Comparison of ENCODE assay signal across 8 mouse cellular contexts in the genomic region with DNA sequence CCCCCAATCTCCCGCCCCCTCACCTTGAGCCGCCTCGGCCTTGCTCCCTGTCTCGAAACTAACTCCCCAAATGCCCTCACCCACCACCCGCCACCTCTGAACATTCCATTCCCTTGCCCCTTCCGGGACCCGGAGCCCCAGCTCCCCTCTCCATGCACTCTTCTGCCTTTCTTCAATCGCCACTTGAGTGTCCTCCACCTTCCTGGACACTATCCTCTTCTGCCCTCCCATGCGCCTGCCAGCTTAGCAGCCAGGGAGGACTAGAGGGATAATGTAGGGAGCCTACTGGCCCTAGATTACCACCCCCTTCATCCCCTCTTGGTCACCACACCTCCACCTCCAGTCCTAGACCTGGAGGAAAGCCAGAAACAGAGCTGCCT.
DNase-seq lines count a peak whose midpoint lies in the region; ATAC-seq and TF ChIP-seq lines count a peak whose summit lies in the region.

No protein-coding gene starts in this region.

- ATAC-seq in forebrain, embryonic 14.5 days, result peak; percentile 19; the same call in 1 of the 2 replicates
- no peak for ATAC-seq in liver, embryonic 12.5 days

- H3K9ac ChIP-seq in heart, adult 2 months (ENCODE audit: low read depth, low read length), result peak overlapping the region; percentile 70
- H3K9ac ChIP-seq in forebrain, embryonic 14.5 days (ENCODE audit: low read length), result peak overlapping the region; percentile 63
- no peak overlapping the region for H3K9ac ChIP-seq in liver, embryonic 12.5 days

- DNase-seq in heart, adult 2 months, result no peak
- no peak for DNase-seq in heart, postnatal 25 days (ENCODE audit: low spot score)
- no peak for DNase-seq in forebrain, embryonic 14.5 days (ENCODE audit: low spot score)
- DNase-seq in thymus, adult 18-20 months, result no peak
- no peak for DNase-seq in urinary bladder, postnatal 36 days (ENCODE audit: low spot score in 2 of 2)
- DNase-seq in right cerebral cortex, postnatal 25 days, result no peak

- peak overlapping the region; percentile 58 for H3K4me2 ChIP-seq in forebrain, embryonic 14.5 days (ENCODE audit: low read length)
- H3K4me2 ChIP-seq in liver, embryonic 12.5 days, result peak overlapping the region; percentile 73

- peaks cover 7% of the 10 kb centered on the region for H3K4me1 ChIP-seq in heart, adult 2 months (ENCODE audit: control insufficient read depth, insufficient read depth, low read length)
- peaks cover 8% of the 10 kb centered on the region; the same call in 1 of the 2 replicates for H3K4me1 ChIP-seq in forebrain, embryonic 14.5 days (ENCODE audit: control insufficient read depth, insufficient read depth, low read length)
- H3K4me1 ChIP-seq in liver, embryonic 12.5 days, result peaks cover 15% of the 10 kb centered on the region

- no peaks in the 10 kb centered on the region for H3K79me2 ChIP-seq in heart, adult 2 months (replicated peaks; ENCODE audit: control insufficient read depth, insufficient read depth, low read length)
- H3K79me2 ChIP-seq in C2C12 (ENCODE audit: control insufficient read depth, insufficient read depth), result no peaks in the 10 kb centered on the region

- 0 out of 2 replicates have a peak overlapping the region, but pooled peaks have one; percentile 17 for H3K27ac ChIP-seq in heart, adult 2 months
- H3K27ac ChIP-seq in forebrain, embryonic 14.5 days (ENCODE audit: low read depth, low read length), result peak overlapping the region; percentile 81
- no peak overlapping the region for H3K27ac ChIP-seq in liver, embryonic 12.5 days

- H3K9me3 ChIP-seq in forebrain, embryonic 14.5 days (replicated peaks; ENCODE audit: control insufficient read depth, low read length), result no peaks in the 10 kb centered on the region
- no peaks in the 10 kb centered on the region for H3K9me3 ChIP-seq in liver, embryonic 12.5 days (replicated peaks)

- TF ChIP-seq POLR2A in heart, adult 2 months (IDR thresholded peaks at IDR 0.05; ENCODE audit: insufficient read depth, low read depth, low read length), result no peak

- TF ChIP-seq EP300 in heart, adult 2 months (IDR thresholded peaks at IDR 0.05; ENCODE audit: insufficient read depth, low read depth, low read length), result no peak

- no peak for TF ChIP-seq CTCF in heart, adult 2 months (IDR thresholded peaks at IDR 0.05)
- TF ChIP-seq CTCF in C2C12 (IDR thresholded peaks at IDR 0.05; ENCODE audit: control insufficient read depth, insufficient read depth, insufficient read length), result no peak

- peak overlapping the region; percentile 45 for H3K4me3 ChIP-seq in heart, adult 2 months
- no peak overlapping the region for H3K4me3 ChIP-seq in C2C12 (ENCODE audit: insufficient read depth, poor library complexity, severe bottlenecking)
- peak overlapping the region; percentile 31 for H3K4me3 ChIP-seq in forebrain, embryonic 14.5 days (ENCODE audit: low read depth, low read length)
- peak overlapping the region; percentile 46 for H3K4me3 ChIP-seq in liver, embryonic 12.5 days

- H3ac ChIP-seq in C2C12 (ENCODE audit: control insufficient read depth, insufficient read length, low read depth), result peak overlapping the region; percentile 10

- intact Hi-C loops in heart, adult 2 months (cut with DNase I), result loop anchor here (10.0 kb wide), 3 partner anchors 173 to 347 kb away; no protein-coding TSS in a partner anchor
- intact Hi-C loops in heart, postnatal 25 days (cut with DNase I), result loop anchor here (5.0 to 10.0 kb wide), 4 partner anchors 143 to 444 kb away; no protein-coding TSS in a partner anchor

- no peaks in the 10 kb centered on the region for H3K79me3 ChIP-seq in C2C12 (ENCODE audit: low read depth)

- H3K36me3 ChIP-seq in heart, adult 2 months (ENCODE audit: control insufficient read depth, insufficient read depth, low read length), result no peaks in the 10 kb centered on the region
- no peaks in the 10 kb centered on the region for H3K36me3 ChIP-seq in C2C12 (ENCODE audit: control insufficient read depth, insufficient read depth)
- no peaks in the 10 kb centered on the region for H3K36me3 ChIP-seq in forebrain, embryonic 14.5 days (ENCODE audit: control insufficient read depth, insufficient read depth, low read length)
- no peaks in the 10 kb centered on the region for H3K36me3 ChIP-seq in liver, embryonic 12.5 days

- 11% methylated on average over 9 of the region's 9 CpGs for WGBS in heart, adult 2 months
- WGBS in forebrain, embryonic 14.5 days, result 13% methylated on average over 9 of the region's 9 CpGs
- 15% methylated on average over 5 of the region's 9 CpGs for WGBS in liver, embryonic 12.5 days (ENCODE audit: insufficient replicate concordance)

- no peaks in the 10 kb centered on the region for H3K27me3 ChIP-seq in heart, adult 2 months (ENCODE audit: control insufficient read depth, insufficient read depth, low read length)
- no peaks in the 10 kb centered on the region for H3K27me3 ChIP-seq in C2C12 (ENCODE audit: control insufficient read depth, insufficient read depth, insufficient read length)
- H3K27me3 ChIP-seq in forebrain, embryonic 14.5 days (replicated peaks; ENCODE audit: control insufficient read depth, insufficient read depth, low read length), result 0 out of 2 replicates have a peak, but pooled peaks cover 10% of the 10 kb centered on the region
- H3K27me3 ChIP-seq in liver, embryonic 12.5 days (replicated peaks), result peaks cover 76% of the 10 kb centered on the region

TF ChIP-seq in C2C12, 6 proteins besides CTCF, POLR2A, EP300 and RAD21:
- TF ChIP-seq CEBPB (IDR thresholded peaks at IDR 0.05; ENCODE audit: low read depth) (no peak), MAX (IDR thresholded peaks at IDR 0.05) (no peak), MYOD1 (IDR thresholded peaks at IDR 0.05; ENCODE audit: control insufficient read depth, insufficient read length, low read depth) (no peak), USF1 (IDR thresholded peaks at IDR 0.05; ENCODE audit: low read depth) (no peak), FOSL1 (IDR thresholded peaks at IDR 0.05; ENCODE audit: insufficient read depth, low read length, poor library complexity, severe bottlenecking) (no peak), MYOG (IDR thresholded peaks at IDR 0.05; ENCODE audit: control insufficient read depth, extremely low read depth, insufficient read length) (no peak)
